Mouse (Mus musculus) hindbrain, embryonic 11.5 days (tissue): ENCODE measurements at regions not wholly inside any gene's neighbourhood (a gene's known extent, or its start where the extent isn't known, plus 50 kb on each side); places are given as distances from the start of the nearest gene placed in this dataset.

Source experiments
- ATAC-seq: fragments of 200-750 bp; cut with Nextera tagmentation; 2 replicates; pipeline ENCODE4 v1.8.0; 2017; ENCODE audit warnings: mild to moderate bottlenecking, moderate TSS enrichment, moderate library complexity; ENCODE audit not compliant: low FRiP score
- DNase-seq: peaks from one replicate; pipeline ENCODE4 v3.0.0-alpha.2; 2015; ENCODE audit warnings: low spot score
- H3K27ac ChIP-seq: fragments of 300-500 bp; sonication (generic); 2 replicates; pipeline ENCODE4 v1.5.1; 2014; ENCODE audit warnings: mild to moderate bottlenecking, low read depth, low read length
- H3K27me3 ChIP-seq: fragments of 300-500 bp; sonication (generic); 2 replicates; pipeline ENCODE4 v1.6.1; 2014; ENCODE audit warnings: mild to moderate bottlenecking, low read length, moderate library complexity, mixed read lengths; ENCODE audit not compliant: control insufficient read depth, insufficient read depth
- H3K36me3 ChIP-seq: fragments of 300-500 bp; sonication (generic); 2 replicates; pipeline ENCODE4 v1.6.1; 2014; ENCODE audit warnings: mild to moderate bottlenecking, low read length, moderate library complexity, mixed read lengths; ENCODE audit not compliant: control insufficient read depth, insufficient read depth
- H3K4me1 ChIP-seq: fragments of 300-500 bp; sonication (generic); replicated peaks from 2 replicates; pipeline ENCODE4 v1.6.1; 2014; ENCODE audit warnings: low read length, mixed read lengths; ENCODE audit not compliant: control insufficient read depth, insufficient read depth
- H3K4me2 ChIP-seq: fragments of 300-500 bp; sonication (generic); replicated peaks from 2 replicates; pipeline ENCODE4 v1.6.1; 2014; ENCODE audit warnings: mild to moderate bottlenecking, low read depth, low read length
- H3K4me3 ChIP-seq: fragments of 300-500 bp; sonication (generic); 2 replicates; pipeline ENCODE4 v1.5.1; 2014; ENCODE audit warnings: low read depth, low read length
- H3K9ac ChIP-seq: fragments of 300-500 bp; sonication (generic); 2 replicates; pipeline ENCODE4 v1.6.1; 2014; ENCODE audit warnings: low read depth, low read length
- H3K9me3 ChIP-seq: fragments of 300-500 bp; sonication (generic); 2 replicates; pipeline ENCODE4 v1.6.1; 2016; ENCODE audit warnings: low read length; ENCODE audit not compliant: control insufficient read depth
- WGBS: fragments of 180-500 bp; shearing (Covaris S2); extraction: QIAGEN DNeasy Blood & Tissue Kit; methylation state at CpG from one replicate; pipeline ENCODE4 v1.1.7; 2014; 5-methylcytosine and 5-hydroxymethylcytosine counted together

DNA sequence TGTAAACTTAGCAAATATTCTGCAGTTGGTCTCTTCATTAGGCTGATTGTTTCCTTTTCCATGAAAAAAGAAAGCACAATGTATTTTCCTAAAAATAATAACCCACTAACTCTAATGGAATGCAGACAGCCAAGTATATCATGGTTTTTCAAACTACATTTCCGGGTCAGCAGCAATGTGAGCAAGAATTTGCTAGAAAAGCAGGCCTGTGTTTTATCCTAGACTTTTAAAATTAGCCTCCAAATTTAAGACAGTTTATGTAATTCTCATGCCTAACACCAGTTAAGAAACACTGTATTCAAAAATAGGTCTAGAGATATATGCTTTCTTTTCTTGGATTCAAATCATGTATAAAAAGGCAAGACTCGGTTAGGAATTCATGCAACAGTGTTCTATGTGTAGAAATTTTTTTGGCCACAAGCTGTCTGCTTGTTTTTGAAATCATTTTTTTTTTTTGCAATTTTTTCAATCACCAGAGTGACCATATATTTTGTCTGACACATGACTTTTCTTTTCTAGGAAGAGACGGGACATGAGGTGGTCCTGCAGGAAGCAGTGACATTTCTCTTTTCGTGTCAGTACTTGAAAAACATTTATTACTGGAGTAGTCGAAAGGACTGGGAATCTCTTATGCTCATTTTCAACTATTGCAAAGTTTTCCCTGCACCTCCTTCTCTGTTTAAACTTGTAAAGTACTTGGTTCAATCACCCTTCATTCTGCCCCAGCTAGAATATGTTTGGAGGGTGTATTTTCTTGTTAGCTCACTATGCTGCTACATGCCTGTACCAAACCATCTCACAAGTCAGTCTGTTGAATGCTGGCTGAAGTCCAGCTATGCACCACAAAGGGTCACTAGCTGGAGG lies 59.9 kb upstream of the Alcam start:
- no peaks in the 10 kb centered on the region for H3K27me3 ChIP-seq
- H3K9me3 ChIP-seq: no peaks in the 10 kb centered on the region
- H3K27ac ChIP-seq: no peak overlapping the region
- H3K36me3 ChIP-seq: no peaks in the 10 kb centered on the region
- no peak for DNase-seq
- 85% methylated on average over 5 of the region's 5 CpGs for WGBS
- H3K4me1 ChIP-seq: no peaks in the 10 kb centered on the region
- no peak overlapping the region for H3K4me3 ChIP-seq
- no peak overlapping the region for H3K9ac ChIP-seq
- no peak for ATAC-seq
- H3K4me2 ChIP-seq: no peak overlapping the region

DNA sequence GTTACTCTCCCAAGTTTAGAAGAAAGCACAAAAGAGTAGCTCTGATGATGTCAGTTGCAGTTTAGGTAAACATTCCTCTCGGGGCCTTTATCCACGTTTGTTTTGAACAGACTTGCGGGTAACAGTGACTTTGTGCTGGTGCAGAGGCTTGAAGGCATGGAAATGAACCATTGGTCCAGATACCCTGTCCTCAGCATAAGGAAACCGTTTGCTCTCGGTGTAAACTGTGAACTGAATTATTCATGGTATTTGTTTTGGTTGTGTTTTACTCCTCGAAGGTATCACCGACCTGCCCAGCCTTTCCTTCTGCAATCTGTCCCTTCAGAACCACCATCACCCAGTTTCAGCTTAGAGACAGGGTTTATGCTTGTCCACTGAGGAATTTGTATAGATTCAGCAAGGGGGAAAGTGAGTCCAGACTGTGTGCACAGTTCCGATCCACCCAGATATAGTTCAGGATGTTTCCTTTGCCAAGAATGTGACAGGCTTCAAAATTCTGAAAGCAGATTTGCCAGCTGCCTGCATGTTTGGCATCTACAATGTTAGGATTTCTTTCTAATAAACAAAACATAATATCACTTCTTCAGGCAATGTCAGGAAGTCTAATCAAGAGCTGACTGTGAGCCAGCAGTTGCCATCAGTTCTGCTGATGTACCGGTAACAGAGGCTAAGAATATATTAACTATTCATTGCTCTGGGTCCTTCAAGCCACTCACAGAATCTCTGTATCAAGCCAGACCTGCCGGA lies 54.9 kb upstream of the Alcam start:
- no peak overlapping the region for H3K4me2 ChIP-seq
- no peak for ATAC-seq
- H3K27me3 ChIP-seq: no peaks in the 10 kb centered on the region
- no peak for DNase-seq
- H3K9ac ChIP-seq: no peak overlapping the region
- no peaks in the 10 kb centered on the region for H3K9me3 ChIP-seq
- H3K4me1 ChIP-seq: no peaks in the 10 kb centered on the region
- no peaks in the 10 kb centered on the region for H3K36me3 ChIP-seq
- no peak overlapping the region for H3K4me3 ChIP-seq
- H3K27ac ChIP-seq: no peak overlapping the region
- 75% methylated on average over 10 of the region's 10 CpGs for WGBS
